ENCODE assay signal across 16 mouse cellular contexts in the genomic region with DNA sequence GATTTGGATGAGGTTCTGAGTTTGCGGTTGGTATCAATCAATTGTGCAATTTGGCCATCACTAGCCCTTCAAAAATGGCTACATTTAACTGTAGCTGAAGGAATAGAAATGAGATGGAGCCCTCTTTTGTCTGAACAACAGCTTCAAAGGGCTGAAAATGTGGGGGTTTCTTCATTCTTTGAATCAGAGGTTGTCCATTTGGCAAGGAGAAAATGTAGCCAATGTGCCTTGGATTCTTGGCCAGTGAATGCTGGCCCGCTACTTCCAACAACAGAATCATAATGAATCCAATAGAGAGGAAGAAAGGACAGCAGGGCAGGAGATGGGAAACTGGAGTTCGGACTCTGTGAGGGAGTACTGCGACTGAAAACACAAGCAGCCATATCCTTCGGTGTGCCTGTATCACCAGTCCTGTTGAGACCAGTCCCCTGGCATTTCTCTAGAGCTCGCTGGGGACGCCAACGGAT. TPM values are rescaled to one million over a fixed set of nuclear protein-coding genes. Genes with fewer than 3 reads are reported as not detected.
DNase-seq lines count a peak whose midpoint lies in the region; ATAC-seq and TF ChIP-seq lines count a peak whose summit lies in the region.
"Had no signal": no experiment of that assay in that cellular context is flagged by ENCODE, and none has a peak within 500 bp of the region (broad histone marks: within the 10 kb centered on the region; RNA-seq: fewer than 3 reads in every experiment).

No protein-coding gene starts in this region.

- no peak overlapping the region for H3K4me2 ChIP-seq in hindbrain, embryonic 16.5 days (ENCODE audit: low read length)
- H3K4me2 ChIP-seq in hindbrain, embryonic 13.5 days: no peak overlapping the region
- H3K4me2 ChIP-seq in forebrain, postnatal 0 days (ENCODE audit: low read depth): no peak overlapping the region
- H3K4me2 ChIP-seq: embryonic facial prominence, embryonic 12.5 days; heart, embryonic 15.5 days; lung, embryonic 15.5 days had no signal

- no peak for TF ChIP-seq CTCF in forebrain, postnatal 0 days (IDR thresholded peaks at IDR 0.05; ENCODE audit: low read depth)

- peak; percentile 85 for DNase-seq in forebrain, postnatal 0 days
- DNase-seq in layer of hippocampus, postnatal 14 days (ENCODE audit: low spot score in 2 of 2): peak; percentile 31 to 82
- DNase-seq in right cerebral cortex, adult 2 months (ENCODE audit: low spot score in 2 of 2): peak; percentile 18 to 22
- DNase-seq in retina, embryonic 14.5 days (ENCODE audit: low spot score): no peak
- no peak for DNase-seq in urinary bladder, postnatal 10 days (ENCODE audit: low spot score)
- DNase-seq: adrenal gland, adult 8-10 months; gastrocnemius, postnatal 36 days; kidney, adult 18-20 months; thymus, postnatal 4 days had no signal

- 86% methylated on average over 8 of the region's 8 CpGs for WGBS in hindbrain, embryonic 16.5 days
- 90% methylated on average over 8 of the region's 8 CpGs for WGBS in hindbrain, embryonic 13.5 days
- WGBS in forebrain, postnatal 0 days: 36% methylated on average over 8 of the region's 8 CpGs

- H3K9me3 ChIP-seq in hindbrain, embryonic 16.5 days (ENCODE audit: control insufficient read depth, low read length): no peaks in the 10 kb centered on the region
- no peaks in the 10 kb centered on the region for H3K9me3 ChIP-seq in hindbrain, embryonic 13.5 days
- no peaks in the 10 kb centered on the region for H3K9me3 ChIP-seq in forebrain, postnatal 0 days (ENCODE audit: low read length)
- H3K9me3 ChIP-seq: embryonic facial prominence, embryonic 12.5 days; heart, embryonic 15.5 days; lung, embryonic 15.5 days had no signal

- no peaks in the 10 kb centered on the region for H3K36me3 ChIP-seq in hindbrain, embryonic 16.5 days (ENCODE audit: control insufficient read depth, insufficient read depth, low read length)
- no peaks in the 10 kb centered on the region for H3K36me3 ChIP-seq in hindbrain, embryonic 13.5 days
- H3K36me3 ChIP-seq in forebrain, postnatal 0 days (ENCODE audit: insufficient read depth): peaks cover 3% of the 10 kb centered on the region; the same call in 1 of the 2 replicates
- H3K36me3 ChIP-seq: embryonic facial prominence, embryonic 12.5 days; heart, embryonic 15.5 days; lung, embryonic 15.5 days had no signal

- H3K4me3 ChIP-seq in hindbrain, embryonic 16.5 days (ENCODE audit: low read length): no peak overlapping the region
- no peak overlapping the region for H3K4me3 ChIP-seq in hindbrain, embryonic 13.5 days
- no peak overlapping the region for H3K4me3 ChIP-seq in forebrain, postnatal 0 days (ENCODE audit: low read depth, low read length)
- H3K4me3 ChIP-seq: embryonic facial prominence, embryonic 12.5 days; heart, embryonic 15.5 days; lung, embryonic 15.5 days had no signal

- H3K27ac ChIP-seq in hindbrain, embryonic 16.5 days (ENCODE audit: low read depth, low read length): no peak overlapping the region
- H3K27ac ChIP-seq in hindbrain, embryonic 13.5 days: no peak overlapping the region
- H3K27ac ChIP-seq in forebrain, postnatal 0 days (ENCODE audit: low read depth, low read length): peak overlapping the region; percentile 84
- H3K27ac ChIP-seq: embryonic facial prominence, embryonic 12.5 days; heart, embryonic 15.5 days; lung, embryonic 15.5 days; stomach, postnatal 0 days had no signal

- no peaks in the 10 kb centered on the region for H3K4me1 ChIP-seq in hindbrain, embryonic 16.5 days (ENCODE audit: control insufficient read depth, insufficient read depth, low read depth, low read length)
- peaks cover 4% of the 10 kb centered on the region for H3K4me1 ChIP-seq in hindbrain, embryonic 13.5 days (replicated peaks)
- H3K4me1 ChIP-seq in forebrain, postnatal 0 days (ENCODE audit: insufficient read depth): peaks cover 10% of the 10 kb centered on the region; the same call in 1 of the 2 replicates
- H3K4me1 ChIP-seq: embryonic facial prominence, embryonic 12.5 days; heart, embryonic 15.5 days; lung, embryonic 15.5 days had no signal

- ATAC-seq in hindbrain, embryonic 16.5 days: peak; percentile 45; the same call in 1 of the 2 replicates
- no peak for ATAC-seq in hindbrain, embryonic 13.5 days (ENCODE audit: low FRiP score)
- ATAC-seq in forebrain, postnatal 0 days: peak; percentile 76
- no peak for ATAC-seq in granulocyte monocyte progenitor cell, adult 5-6 weeks (replicated peaks; ENCODE audit: poor library complexity, severe bottlenecking)

- no peak overlapping the region for H3K9ac ChIP-seq in hindbrain, embryonic 16.5 days (ENCODE audit: low read depth, low read length)
- H3K9ac ChIP-seq in hindbrain, embryonic 13.5 days: no peak overlapping the region
- no peak overlapping the region for H3K9ac ChIP-seq in forebrain, postnatal 0 days
- H3K9ac ChIP-seq: embryonic facial prominence, embryonic 12.5 days; heart, embryonic 15.5 days; lung, embryonic 15.5 days had no signal

- no peaks in the 10 kb centered on the region for H3K27me3 ChIP-seq in hindbrain, embryonic 16.5 days (replicated peaks; ENCODE audit: control insufficient read depth, insufficient read depth, low read length)
- no peaks in the 10 kb centered on the region for H3K27me3 ChIP-seq in hindbrain, embryonic 13.5 days
- H3K27me3 ChIP-seq in forebrain, postnatal 0 days (ENCODE audit: insufficient read depth, low read length): no peaks in the 10 kb centered on the region
- H3K27me3 ChIP-seq: embryonic facial prominence, embryonic 12.5 days; heart, embryonic 15.5 days; lung, embryonic 15.5 days had no signal

RNA-seq across cellular contexts. Expression of a gene that starts 19.2 kb away (rescaled TPM):
- 48.1 and 53.1 TPM in 2 replicates for polyA plus RNA-seq in hindbrain, embryonic 16.5 days (2015; fragmentation: Nextera tagmentation; extraction: Ambion mirVana)
- 57.3 and 59.6 TPM in 2 replicates for polyA plus RNA-seq in hindbrain, embryonic 13.5 days (2015; fragmentation: Nextera tagmentation; extraction: Ambion mirVana)
- total RNA-seq in forebrain, postnatal 0 days (2014; rRNA removed): 74.5 and 85.8 TPM in 2 replicates
- 36.0 and 43.8 TPM in 2 replicates for polyA plus RNA-seq in forebrain, postnatal 0 days (2015; fragmentation: Nextera tagmentation; extraction: Ambion mirVana)
- 100 to 1,000 TPM; 115 to 121 TPM for total RNA-seq in layer of hippocampus, postnatal 14 days (2021)
- 30.3 and 38.5 TPM in 2 replicates for total RNA-seq in granulocyte monocyte progenitor cell, adult 5-6 weeks (2014; fragmentation: Nextera tagmentation)
- total RNA-seq in granulocyte monocyte progenitor cell, adult 5-6 weeks (2017): 15.1 and 16.7 TPM in 2 replicates

Comparison
In these comparisons a context has a peak if more than half of its experiments do, and no peak if none do; other contexts are left out.
1. ATAC-seq: peak in hindbrain, embryonic 16.5 days (single experiment) and forebrain, postnatal 0 days (single experiment); none in hindbrain, embryonic 13.5 days (single experiment) and granulocyte monocyte progenitor cell, adult 5-6 weeks (single experiment).
2. DNase-seq: peak in forebrain, postnatal 0 days (single experiment), layer of hippocampus, postnatal 14 days (2 of 2) and right cerebral cortex, adult 2 months (2 of 2); none in retina, embryonic 14.5 days (single experiment) and urinary bladder, postnatal 10 days (single experiment).